Comparison of ENCODE assay signal across 22 mouse cellular contexts in the genomic region with DNA sequence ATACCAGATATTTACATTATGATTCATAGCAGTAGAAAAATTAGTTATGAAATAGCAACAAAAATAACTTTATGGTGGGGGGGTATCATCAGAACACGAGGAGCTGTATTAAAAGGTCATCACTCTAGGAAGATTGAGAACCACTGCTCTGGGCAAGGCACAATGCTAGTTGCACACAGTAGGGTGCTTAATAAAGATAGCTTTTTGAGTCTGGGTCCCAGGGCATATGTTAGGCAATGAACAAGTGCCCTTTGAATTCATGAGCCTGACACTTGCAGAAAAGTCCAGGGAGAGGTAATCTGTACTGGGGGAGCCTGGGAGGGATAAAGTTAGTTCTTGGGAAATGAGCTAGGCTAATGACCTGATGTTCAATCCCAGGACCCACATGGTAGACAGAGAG. TPM values are rescaled to one million over a fixed set of nuclear protein-coding genes. Genes with fewer than 3 reads are reported as not detected.
DNase-seq lines count a peak whose midpoint lies in the region; ATAC-seq and TF ChIP-seq lines count a peak whose summit lies in the region.
"Had no signal": no experiment of that assay in that cellular context is flagged by ENCODE, and none has a peak within 500 bp of the region (broad histone marks: within the 10 kb centered on the region; RNA-seq: fewer than 3 reads in every experiment).

No protein-coding gene starts in this region.

- DNase-seq in gastrocnemius, adult 2 months: no peak
- no peak for DNase-seq in gastrocnemius, postnatal 25 days
- no peak for DNase-seq in kidney, postnatal 4 days
- DNase-seq in CH12.LX (ENCODE audit: extremely low read depth): no peak
- no peak for DNase-seq in liver, postnatal 0 days
- DNase-seq in ovary, postnatal 10 days (ENCODE audit: low spot score): no peak
- no peak for DNase-seq in gastrocnemius, adult 18-20 months (ENCODE audit: low spot score)
- DNase-seq: cerebellum, postnatal 25 days; right cerebral cortex, adult 18-20 months; thymus, adult 18-20 months had no signal

- dilution Hi-C loops in CH12.LX (cut with MboI; ENCODE audit: extremely low pct_ligation_motif_present, extremely low pct_unique_long_range_greater_than_20kb, low sequenced_read_pairs): no loop called here

- intact Hi-C loops in gastrocnemius, adult 2 months (cut with DNase I): loop anchor here (2.0 kb wide), 1 partner anchor 89 kb away; no protein-coding TSS in a partner anchor

- peak overlapping the region; percentile 99 for H3K27ac ChIP-seq in gastrocnemius, adult 2 months
- peak overlapping the region; percentile 61; the same call in 1 of the 2 replicates for H3K27ac ChIP-seq in kidney, embryonic 16.5 days (ENCODE audit: low read length)
- H3K27ac ChIP-seq in CH12.LX (ENCODE audit: insufficient read depth, low read depth): no peak overlapping the region
- H3K27ac ChIP-seq in liver, postnatal 0 days (ENCODE audit: low read depth): peak overlapping the region; percentile 98
- H3K27ac ChIP-seq: forebrain, embryonic 15.5 days; midbrain, embryonic 12.5 days; neural tube, embryonic 15.5 days had no signal

- H3K79me2 ChIP-seq in CH12.LX (replicated peaks; ENCODE audit: control insufficient read depth, extremely low read depth, insufficient read depth, poor library complexity, severe bottlenecking): no peaks in the 10 kb centered on the region

- H3K9me3 ChIP-seq in kidney, embryonic 16.5 days (ENCODE audit: low read length): no peaks in the 10 kb centered on the region
- peaks cover 3% of the 10 kb centered on the region for H3K9me3 ChIP-seq in CH12.LX (replicated peaks; ENCODE audit: low read length)
- no peaks in the 10 kb centered on the region for H3K9me3 ChIP-seq in liver, postnatal 0 days (ENCODE audit: low read length)
- H3K9me3 ChIP-seq: embryonic facial prominence, embryonic 10.5 days; forebrain, embryonic 15.5 days; limb, embryonic 15.5 days; midbrain, embryonic 12.5 days; neural tube, embryonic 15.5 days had no signal

- no peak for TF ChIP-seq POLR2A in CH12.LX (IDR thresholded peaks at IDR 0.05; ENCODE audit: low read depth, low read length)

- in situ Hi-C loops in CH12.LX (cut with MboI; ENCODE audit: low pct_ligation_motif_present, low pct_unique_long_range_greater_than_20kb, low sequenced_read_pairs): loop anchor here (25.0 kb wide), 1 partner anchor 301 kb away; a partner anchor contains a TSS

- H3K4me1 ChIP-seq in kidney, embryonic 16.5 days (ENCODE audit: insufficient read depth, low read length): peaks cover 54% of the 10 kb centered on the region
- peaks cover 20 to 76% of the 10 kb centered on the region in 2 experiments for H3K4me1 ChIP-seq in CH12.LX (ENCODE audit: control insufficient read depth in 1 of 2, insufficient read depth in 2 of 2)
- peaks cover 69% of the 10 kb centered on the region for H3K4me1 ChIP-seq in liver, postnatal 0 days (ENCODE audit: insufficient read depth)

- no peak for TF ChIP-seq EP300 in CH12.LX (IDR thresholded peaks at IDR 0.05; ENCODE audit: low read length)
- no peak for TF ChIP-seq EP300 in liver, postnatal 0 days (IDR thresholded peaks at IDR 0.05; ENCODE audit: low read depth)

- no peak overlapping the region for H3K9ac ChIP-seq in kidney, embryonic 16.5 days (replicated peaks; ENCODE audit: low read length)
- H3K9ac ChIP-seq in CH12.LX (ENCODE audit: insufficient read depth, low read depth): no peak overlapping the region
- no peak overlapping the region for H3K9ac ChIP-seq in liver, postnatal 0 days (replicated peaks)
- H3K9ac ChIP-seq: forebrain, embryonic 15.5 days; limb, embryonic 15.5 days; midbrain, embryonic 12.5 days; neural tube, embryonic 15.5 days had no signal

- 58% methylated on average over 1 of the region's 1 CpGs for WGBS in kidney, embryonic 16.5 days
- 71% methylated on average over 1 of the region's 1 CpGs for WGBS in liver, postnatal 0 days (ENCODE audit: insufficient replicate concordance)

- H3K36me3 ChIP-seq in kidney, embryonic 16.5 days (ENCODE audit: insufficient read depth, low read length): no peaks in the 10 kb centered on the region
- H3K36me3 ChIP-seq in CH12.LX (replicated peaks in 1 of 2; ENCODE audit: control insufficient read depth in 1 of 2, insufficient read depth in 1 of 2, low read length in 1 of 2): no peaks in the 10 kb centered on the region
- H3K36me3 ChIP-seq in liver, postnatal 0 days (replicated peaks; ENCODE audit: insufficient read depth, low read length): no peaks in the 10 kb centered on the region
- H3K36me3 ChIP-seq: embryonic facial prominence, embryonic 10.5 days; forebrain, embryonic 15.5 days; limb, embryonic 15.5 days; midbrain, embryonic 12.5 days; neural tube, embryonic 15.5 days had no signal

- H3K4me2 ChIP-seq in kidney, embryonic 16.5 days (replicated peaks; ENCODE audit: low read depth, low read length): no peak overlapping the region
- H3K4me2 ChIP-seq in CH12.LX (ENCODE audit: insufficient read depth, low read depth, poor library complexity, severe bottlenecking): no peak overlapping the region
- no peak overlapping the region for H3K4me2 ChIP-seq in liver, postnatal 0 days (ENCODE audit: low read depth, low read length)
- H3K4me2 ChIP-seq: forebrain, embryonic 15.5 days; limb, embryonic 15.5 days; midbrain, embryonic 12.5 days; neural tube, embryonic 15.5 days had no signal

- no peak for TF ChIP-seq RAD21 in CH12.LX (IDR thresholded peaks at IDR 0.05; ENCODE audit: low read depth, low read length)

- H3K27me3 ChIP-seq in kidney, embryonic 16.5 days (ENCODE audit: insufficient read depth, low read length): no peaks in the 10 kb centered on the region
- H3K27me3 ChIP-seq in CH12.LX (replicated peaks): peaks cover 5% of the 10 kb centered on the region
- no peaks in the 10 kb centered on the region for H3K27me3 ChIP-seq in liver, postnatal 0 days (ENCODE audit: insufficient read depth, low read length)
- H3K27me3 ChIP-seq: limb, embryonic 15.5 days had no signal

- TF ChIP-seq CTCF in gastrocnemius, adult 2 months (IDR thresholded peaks at IDR 0.05): no peak
- TF ChIP-seq CTCF in CH12.LX (conservative IDR thresholded peaks at IDR 0.05 in 1 of 2, IDR thresholded peaks at IDR 0.05 in 1 of 2; ENCODE audit: low read depth in 2 of 2, low read length in 2 of 2): no peak
- TF ChIP-seq CTCF in liver, postnatal 0 days (IDR thresholded peaks at IDR 0.05; ENCODE audit: low read depth): no peak

- H3K4me3 ChIP-seq in gastrocnemius, adult 2 months: peak overlapping the region; percentile 6
- no peak overlapping the region for H3K4me3 ChIP-seq in kidney, embryonic 16.5 days (ENCODE audit: low read length)
- H3K4me3 ChIP-seq in CH12.LX (replicated peaks in 1 of 3; ENCODE audit: low read depth in 2 of 3, low read length in 2 of 3, poor library complexity in 1 of 3): no peak overlapping the region
- H3K4me3 ChIP-seq in liver, postnatal 0 days (ENCODE audit: low read depth, low read length): no peak overlapping the region
- H3K4me3 ChIP-seq: embryonic facial prominence, embryonic 10.5 days; erythroblast, embryonic 14.5 days; forebrain, embryonic 15.5 days; limb, embryonic 15.5 days; midbrain, embryonic 12.5 days; neural tube, embryonic 15.5 days had no signal

- ATAC-seq in kidney, embryonic 16.5 days (ENCODE audit: low FRiP score, low TSS enrichment): no peak
- ATAC-seq in liver, postnatal 0 days: peak; percentile 1; the same call in 1 of the 2 replicates
- ATAC-seq: forebrain, embryonic 15.5 days had no signal

TF ChIP-seq in CH12.LX, 34 proteins besides CTCF, POLR2A, EP300 and RAD21:
- TF ChIP-seq E2F4 (IDR thresholded peaks at IDR 0.05; ENCODE audit: insufficient replicate concordance, low read depth, low read length) (no peak), NELFE (IDR thresholded peaks at IDR 0.05; ENCODE audit: low read depth, low read length) (no peak), ZKSCAN1 (IDR thresholded peaks at IDR 0.05; ENCODE audit: borderline replicate concordance, low read depth, low read length) (peak; percentile 57), ETS1 (conservative IDR thresholded peaks at IDR 0.05; ENCODE audit: low read depth, low read length) (no peak)

RNA-seq across cellular contexts. Expression of a gene that starts 4.0 kb away (rescaled TPM):
- total RNA-seq in gastrocnemius, adult 2 months (2021): 100 to 1,000 TPM; 106 to 153 TPM
- total RNA-seq in gastrocnemius, postnatal 25 days (2021): 10 to 100 TPM; 61.0 to 63.6 TPM
- polyA plus RNA-seq in kidney, embryonic 16.5 days (2015; fragmentation: Nextera tagmentation; extraction: Ambion mirVana): 35.5 and 36.0 TPM in 2 replicates
- total RNA-seq in CH12.LX (2012; rRNA removed) (14.4 and 17.5 TPM in 2 replicates), CH12.LX (2014; rRNA removed) (21.5 and 22.6 TPM in 2 replicates)
- polyA plus RNA-seq in CH12.LX (2012; ENCODE audit: insufficient read length, low read depth): 31.4 and 35.3 TPM in 2 replicates
- 25.9 and 29.0 TPM in 2 replicates for polyA plus RNA-seq in liver, postnatal 0 days (2015; fragmentation: Nextera tagmentation; extraction: Ambion mirVana)
- total RNA-seq in gastrocnemius, adult 18-20 months (2021): 10 to 100 TPM; 54.0 to 92.7 TPM

RNA-seq across cellular contexts. Expression of a gene that starts 17.3 kb away (rescaled TPM):
- not detected for total RNA-seq in gastrocnemius, adult 2 months (2021)
- total RNA-seq in gastrocnemius, postnatal 25 days (2021): not detected
- polyA plus RNA-seq in kidney, embryonic 16.5 days (2015; fragmentation: Nextera tagmentation; extraction: Ambion mirVana): not detected in 2 replicates
- total RNA-seq in CH12.LX (2012; rRNA removed): not detected in 2 replicates
- total RNA-seq in CH12.LX (2014; rRNA removed): not detected in 2 replicates
- polyA plus RNA-seq in CH12.LX (2012; ENCODE audit: insufficient read length, low read depth): not detected in 2 replicates
- not detected in 2 replicates for polyA plus RNA-seq in liver, postnatal 0 days (2015; fragmentation: Nextera tagmentation; extraction: Ambion mirVana)
- not detected for total RNA-seq in gastrocnemius, adult 18-20 months (2021)
- total RNA-seq: adrenal gland, postnatal 25 days; heart, postnatal 4 days; left cerebral cortex, postnatal 10 days had no signal
- polyA plus RNA-seq: embryonic facial prominence, embryonic 10.5 days; erythroblast, embryonic 14.5 days; forebrain, embryonic 15.5 days; intestine, embryonic 14.5 days; limb, embryonic 15.5 days; midbrain, embryonic 12.5 days; neural tube, embryonic 15.5 days; urinary bladder, adult 2 months had no signal

RNA-seq across cellular contexts. Expression of a gene that starts 35.9 kb away (rescaled TPM):
- not detected for total RNA-seq in gastrocnemius, adult 2 months (2021)
- not detected for total RNA-seq in gastrocnemius, postnatal 25 days (2021)
- not detected in 2 replicates for polyA plus RNA-seq in kidney, embryonic 16.5 days (2015; fragmentation: Nextera tagmentation; extraction: Ambion mirVana)
- total RNA-seq in CH12.LX (2012; rRNA removed) (not detected in 2 replicates), CH12.LX (2014; rRNA removed) (not detected in 2 replicates)
- not detected in 2 replicates for polyA plus RNA-seq in CH12.LX (2012; ENCODE audit: insufficient read length, low read depth)
- polyA plus RNA-seq in liver, postnatal 0 days (2015; fragmentation: Nextera tagmentation; extraction: Ambion mirVana): not detected in 2 replicates
- not detected for total RNA-seq in gastrocnemius, adult 18-20 months (2021)
- total RNA-seq: adrenal gland, postnatal 25 days; heart, postnatal 4 days; left cerebral cortex, postnatal 10 days had no signal
- polyA plus RNA-seq: embryonic facial prominence, embryonic 10.5 days; erythroblast, embryonic 14.5 days; forebrain, embryonic 15.5 days; intestine, embryonic 14.5 days; limb, embryonic 15.5 days; midbrain, embryonic 12.5 days; neural tube, embryonic 15.5 days; urinary bladder, adult 2 months had no signal

RNA-seq across cellular contexts. Expression of a gene that starts 47.2 kb away (rescaled TPM):
- total RNA-seq in gastrocnemius, adult 2 months (2021): not detected
- total RNA-seq in gastrocnemius, postnatal 25 days (2021): not detected
- not detected in 2 replicates for polyA plus RNA-seq in kidney, embryonic 16.5 days (2015; fragmentation: Nextera tagmentation; extraction: Ambion mirVana)
- total RNA-seq in CH12.LX (2012; rRNA removed): not detected in 2 replicates
- not detected in 2 replicates for total RNA-seq in CH12.LX (2014; rRNA removed)
- polyA plus RNA-seq in CH12.LX (2012; ENCODE audit: insufficient read length, low read depth): not detected in 2 replicates
- 1.2 and 26.9 TPM in 2 replicates for polyA plus RNA-seq in liver, postnatal 0 days (2015; fragmentation: Nextera tagmentation; extraction: Ambion mirVana)
- not detected for total RNA-seq in gastrocnemius, adult 18-20 months (2021)
- total RNA-seq: adrenal gland, postnatal 25 days; heart, postnatal 4 days; left cerebral cortex, postnatal 10 days had no signal
- polyA plus RNA-seq: embryonic facial prominence, embryonic 10.5 days; erythroblast, embryonic 14.5 days; forebrain, embryonic 15.5 days; midbrain, embryonic 12.5 days; neural tube, embryonic 15.5 days had no signal
